Mouse (Mus musculus) frontal cortex, postnatal 10 days (tissue): ENCODE measurements at regions not wholly inside any gene's neighbourhood (a gene's known extent, or its start where the extent isn't known, plus 50 kb on each side); places are given as distances from the start of the nearest gene placed in this dataset.

Experiments used
- DNase-seq, 2 experiments: peaks; one replicate each; pipeline ENCODE4 v3.0.0; 2022; ENCODE audit warnings: low spot score in 2 of 2, mixed read lengths in 1 of 2

DNA sequence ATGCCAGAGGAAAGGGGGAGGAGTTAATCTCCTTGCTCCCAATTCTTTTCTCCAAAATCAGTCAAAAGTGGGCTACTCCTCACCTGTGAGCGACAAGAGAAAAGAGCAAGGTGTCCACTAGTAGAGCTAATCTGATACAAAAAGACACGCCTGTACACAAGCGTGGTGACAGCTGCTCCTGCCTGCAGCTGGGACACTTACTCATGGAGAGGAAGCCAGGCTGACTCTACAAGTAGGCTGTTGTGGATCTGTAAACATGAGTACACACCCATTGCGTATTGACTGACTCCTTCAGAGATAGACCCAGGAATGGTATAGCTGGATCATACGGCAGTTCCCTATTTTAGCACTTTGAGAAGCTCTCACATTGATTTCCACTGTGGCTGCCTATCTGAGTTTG, 129.7 kb downstream of the Nuak1 start:
- no peak for DNase-seq

DNA sequence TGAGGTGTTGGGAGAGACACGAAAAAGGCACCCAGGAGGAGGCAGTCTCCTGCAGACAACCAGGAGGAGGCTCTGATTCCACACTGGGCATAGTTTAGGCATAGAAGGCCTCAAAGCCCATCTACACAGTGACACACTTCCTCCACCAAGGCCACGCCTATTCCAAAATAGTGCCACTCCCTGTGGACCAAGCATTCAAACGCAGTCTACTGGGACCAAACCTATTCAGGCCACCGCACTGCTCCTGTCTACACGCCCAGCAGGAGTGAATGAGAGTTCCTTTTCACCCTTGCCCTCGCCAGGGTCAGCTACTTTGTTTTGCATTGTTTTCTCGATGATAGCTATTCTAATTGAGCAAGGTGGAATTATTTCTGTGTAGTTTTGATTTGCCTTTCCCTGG, 127.7 kb downstream of the Nuak1 start:
- DNase-seq, result no peak

DNA sequence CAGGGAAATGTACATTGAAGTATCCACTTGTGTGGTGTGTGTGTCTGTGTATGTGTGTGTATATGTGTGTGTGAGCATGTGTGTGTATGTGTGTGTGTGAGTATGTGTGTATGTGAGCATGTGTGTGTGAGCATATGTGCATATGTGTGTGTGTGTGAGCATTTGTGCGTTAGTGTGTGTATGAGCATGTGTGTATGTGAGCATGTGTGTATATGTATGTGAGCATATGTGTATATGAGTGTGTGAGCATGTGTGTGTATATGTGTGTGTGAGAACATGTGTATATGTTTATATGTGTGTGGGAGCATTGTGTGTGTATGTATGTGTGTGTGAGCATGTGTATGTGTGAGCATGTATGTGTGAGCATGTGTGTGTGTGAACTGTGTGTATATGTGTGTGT, 123.5 kb downstream of the Nuak1 start:
- DNase-seq, result no peak

DNA sequence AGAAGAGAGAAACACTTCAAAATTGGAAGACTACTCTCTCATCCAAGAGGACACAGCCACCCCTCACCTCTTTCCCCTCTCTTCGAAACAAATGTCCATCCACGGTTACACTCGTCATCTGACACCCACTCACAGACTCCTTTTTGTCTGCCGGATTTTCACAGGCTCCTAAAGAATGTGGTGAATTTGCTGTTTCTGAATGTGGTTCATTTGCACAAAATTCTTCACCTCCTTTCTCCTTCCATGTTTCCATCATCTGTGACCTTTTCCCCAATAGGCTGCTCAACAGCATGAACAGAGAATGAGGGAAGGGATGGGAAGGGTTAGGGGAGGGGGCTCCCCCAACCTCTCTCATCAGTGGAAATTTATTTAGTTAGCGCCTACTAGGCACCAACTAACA, 122.4 kb downstream of the Nuak1 start:
- no peak for DNase-seq
